Mouse (Mus musculus) gastrocnemius, adult 8-10 months (tissue): ENCODE data around the gene Olfr688. TPM values are rescaled to one million over a fixed set of nuclear protein-coding genes. Genes with fewer than 3 reads are reported as not detected.

Source experiments
- DNase-seq, 2 experiments: peaks; one replicate each; pipeline ENCODE4 v3.0.0; 2022; ENCODE audit warnings: low spot score in 2 of 2
- total RNA-seq, 4 experiments: library from RNA; stranded (reverse); gene quantifications; 2 replicates each; pipeline ENCODE4 v1.2.4; 2022

Gene Olfr688
- not detected for total RNA-seq

DNA sequence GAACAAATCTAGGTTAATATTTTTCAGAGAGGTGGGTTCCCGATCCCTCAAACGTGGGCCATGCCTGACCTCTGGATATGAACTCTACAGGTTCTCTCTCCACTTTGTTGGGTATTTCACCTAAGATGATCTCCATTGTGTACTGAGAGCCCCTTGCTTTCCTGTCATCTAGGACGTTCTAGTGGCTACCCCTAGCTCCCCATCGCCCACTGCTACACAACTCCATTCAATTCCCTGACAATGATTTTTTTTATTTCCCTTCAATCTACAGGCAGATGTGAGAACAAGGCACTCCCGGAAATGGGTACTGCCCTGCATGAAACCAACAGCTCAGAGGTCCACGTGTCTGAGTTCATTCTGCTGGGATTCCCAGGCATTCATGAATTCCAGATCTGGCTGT lies at the start of gene Olfr688:
Gene Olfr688, plus strand, starts transcription at position 301 of the 400 bp plus-strand sequence.
- no peak for DNase-seq

DNA sequence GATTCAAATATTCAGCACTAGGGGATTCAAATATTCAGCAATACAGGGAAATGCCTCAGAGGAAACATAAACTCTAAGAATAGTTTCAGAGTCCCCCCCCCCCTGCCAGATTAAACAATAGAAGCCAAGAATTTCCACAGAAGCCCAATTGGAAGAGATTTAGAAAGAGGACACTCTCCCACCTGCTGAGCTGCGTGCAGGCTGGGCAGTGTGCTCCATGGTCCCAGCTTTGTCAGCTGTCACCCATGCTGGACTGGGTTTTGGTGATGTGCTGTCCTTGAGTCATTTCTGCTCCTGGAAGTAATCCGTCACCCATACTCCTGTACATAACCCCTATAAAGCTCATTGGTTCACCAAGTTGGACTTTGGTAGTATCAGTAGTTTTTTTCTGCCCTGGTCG lies 40.2 kb upstream of the Olfr688 start:
- DNase-seq: no peak

DNA sequence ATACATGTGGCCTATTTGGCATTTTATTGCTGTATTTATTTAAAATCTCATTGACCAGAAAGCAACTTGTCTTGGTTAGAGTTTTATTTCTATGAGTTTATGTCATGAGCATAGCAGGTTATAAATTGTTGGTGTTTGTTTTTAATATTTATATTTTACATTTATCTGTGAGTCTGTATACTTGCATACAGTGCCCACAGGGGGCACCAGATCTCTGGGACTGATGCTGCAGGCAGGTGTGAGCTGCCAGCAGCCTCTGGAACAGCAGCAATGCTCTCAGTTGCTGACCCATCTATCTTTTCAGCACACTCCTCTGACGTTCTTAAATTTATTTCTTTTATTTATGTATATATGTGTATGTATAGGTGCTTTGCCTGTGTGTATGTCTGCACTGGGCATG lies 39.7 kb upstream of the Olfr688 start:
- no peak for DNase-seq

DNA sequence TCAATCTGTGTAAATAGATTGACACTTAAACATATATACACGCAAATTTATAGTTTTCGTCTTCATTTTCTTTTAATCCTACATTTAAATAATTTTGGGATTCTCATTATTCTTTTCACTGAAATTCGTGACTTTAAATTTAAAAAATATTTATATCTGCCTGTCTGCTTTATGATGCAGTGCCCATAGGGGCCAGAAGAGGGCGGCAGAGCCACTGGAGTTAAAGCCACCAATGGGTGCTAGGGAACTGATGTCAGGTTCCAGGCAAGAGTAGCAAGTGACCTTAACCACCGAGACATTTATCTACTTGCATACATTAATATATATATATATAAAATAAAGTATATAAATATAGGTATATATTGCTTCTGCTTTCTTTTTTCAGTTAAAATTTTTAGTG lies 31.2 kb upstream of the Olfr688 start:
- no peak for DNase-seq

DNA sequence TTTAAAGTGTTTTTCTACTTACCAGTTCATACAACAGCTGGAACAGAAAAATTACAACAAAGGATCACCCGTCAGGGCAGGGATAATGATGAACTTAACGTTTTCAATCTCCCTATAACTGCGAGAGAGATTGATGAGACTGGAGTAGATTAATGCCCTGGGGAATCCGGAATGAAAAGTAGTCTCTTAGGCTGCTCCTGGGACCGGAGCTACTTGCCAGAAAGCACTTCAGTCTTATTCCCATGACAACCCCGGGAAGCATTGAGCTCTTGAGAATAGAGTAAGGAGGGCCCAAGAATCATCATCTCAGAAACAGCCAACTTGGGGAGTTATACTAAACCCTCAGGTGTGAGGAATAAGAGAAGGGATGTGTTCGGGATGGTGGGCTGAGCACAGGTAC lies 15.5 kb upstream of the Olfr688 start:
- no peak for DNase-seq

DNA sequence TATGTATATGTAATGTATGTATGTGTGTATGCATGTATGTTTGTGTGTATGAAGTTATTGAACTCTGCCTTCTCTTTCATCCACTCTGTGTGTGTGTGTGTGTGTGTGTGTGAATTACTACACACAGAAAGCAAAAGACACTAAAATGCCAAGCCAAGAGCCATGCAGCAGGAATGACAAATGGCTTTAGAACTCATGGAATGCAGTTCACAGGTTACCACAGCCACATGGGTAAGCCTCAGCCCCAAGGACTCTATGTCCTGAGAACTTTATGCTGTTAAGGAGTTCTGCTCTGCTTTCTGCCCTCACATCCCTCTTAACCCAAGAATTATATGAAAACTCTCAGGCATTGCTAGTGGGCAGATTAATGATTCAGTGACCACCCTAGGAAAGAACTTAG lies 2.2 kb downstream of the Olfr688 start:
- DNase-seq: no peak

DNA sequence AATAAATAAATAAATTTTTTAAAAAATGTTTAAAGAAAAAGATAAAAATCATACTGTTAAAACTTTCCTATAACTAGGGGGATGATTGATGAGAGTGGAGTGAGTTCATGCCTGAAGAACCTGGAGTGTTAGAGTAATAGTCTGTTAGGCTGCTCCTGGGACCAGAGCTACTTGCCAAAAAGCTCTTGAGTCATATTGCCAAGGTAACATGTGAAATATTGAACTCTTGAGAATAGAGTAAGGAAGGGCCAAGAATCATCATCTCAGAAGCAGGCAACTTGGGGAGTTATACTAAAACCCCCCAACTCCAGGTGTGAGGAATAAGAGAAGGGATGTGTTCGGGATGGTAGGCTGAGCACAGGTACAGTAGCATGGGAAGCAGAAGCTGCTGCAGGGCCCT lies 23.0 kb downstream of the Olfr688 start, which contains the start of gene Olfr689:
Gene Olfr689, plus strand, starts transcription at position 301 of the 400 bp plus-strand sequence.
- DNase-seq: no peak

DNA sequence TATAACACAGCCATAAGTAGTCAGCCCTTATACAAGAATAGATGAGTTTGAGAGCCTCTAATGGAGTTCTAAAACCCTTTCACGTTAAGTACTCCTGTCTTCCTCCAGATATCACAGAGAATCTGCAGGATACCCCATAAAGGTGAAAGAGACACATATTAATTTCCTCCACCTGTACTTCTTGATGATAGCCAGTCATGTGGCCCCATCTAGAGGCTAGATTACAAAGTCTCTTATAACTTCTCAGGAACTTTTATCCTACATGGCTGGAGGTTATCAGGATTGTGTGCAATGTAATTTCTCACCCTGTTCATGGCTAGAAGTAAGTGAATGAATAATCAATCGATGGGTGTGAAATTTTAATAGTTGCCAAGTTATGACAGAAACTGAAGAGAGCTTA lies 37.4 kb downstream of the Olfr688 start:
- no peak for DNase-seq

DNA sequence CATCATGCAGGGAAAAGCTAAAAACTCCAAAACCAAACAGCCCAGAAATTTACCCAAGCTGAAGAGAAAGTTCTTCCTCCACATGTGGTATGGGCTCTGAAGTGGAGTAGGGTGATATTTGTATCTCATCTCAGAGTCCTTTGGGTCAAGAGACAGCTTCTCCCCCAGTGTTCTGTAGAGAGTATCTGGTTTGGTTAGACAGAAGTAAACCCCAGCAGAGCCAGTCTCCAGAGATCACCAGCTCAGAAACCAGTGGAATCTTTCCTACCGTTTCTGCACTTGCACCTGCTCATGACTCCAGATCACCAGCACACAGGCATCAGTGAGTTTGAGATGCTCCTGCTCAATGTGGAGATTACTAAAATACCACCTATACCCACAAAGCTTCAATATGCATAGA lies 46.1 kb downstream of the Olfr688 start, which contains the start of gene Olfr690:
Gene Olfr690, minus strand, starts transcription at position 101 of the 400 bp plus-strand sequence.
- DNase-seq: no peak

Other genes with a start within 250 kb of the Olfr688 start
- gene Olfr677, start 236.7 kb upstream of the Olfr688 start, total RNA-seq: not detected
- not detected for gene Olfr678, start 223.6 kb upstream of the Olfr688 start, total RNA-seq
- gene Olfr679, start 206.9 kb upstream of the Olfr688 start, total RNA-seq: not detected
- not detected for gene Olfr680-ps1, start 195.3 kb upstream of the Olfr688 start, total RNA-seq
- gene Olfr681, start 171.3 kb upstream of the Olfr688 start, total RNA-seq: not detected
- gene Olfr683, start 141.1 kb upstream of the Olfr688 start, total RNA-seq: not detected
- not detected for gene Olfr684, start 124.4 kb upstream of the Olfr688 start, total RNA-seq
- gene Olfr685, start 102.1 kb upstream of the Olfr688 start, total RNA-seq: not detected
- gene Olfr686, start 80.6 kb upstream of the Olfr688 start, total RNA-seq: not detected
- not detected for gene Olfr689, start 23.1 kb downstream of the Olfr688 start, total RNA-seq
- gene Olfr690, start 46.0 kb downstream of the Olfr688 start, total RNA-seq: not detected
- gene Olfr691, start 54.2 kb downstream of the Olfr688 start, total RNA-seq: not detected
- gene Olfr692, start 80.1 kb downstream of the Olfr688 start, total RNA-seq: not detected
- not detected for gene Gm5901, start 86.9 kb downstream of the Olfr688 start, total RNA-seq
- 10 to 100 TPM; 10.6 to 14.2 (median 11.8) TPM for gene Fam160a2, start 112.0 kb downstream of the Olfr688 start, total RNA-seq
- not detected for gene Cnga4, start 116.5 kb downstream of the Olfr688 start, total RNA-seq
- gene Cckbr, start 137.6 kb downstream of the Olfr688 start, total RNA-seq: not detected
- gene Cavin3, start 194.2 kb downstream of the Olfr688 start, total RNA-seq: 10 to 100 TPM in 1 of 4 experiments, 1 to 10 TPM in 3; 3.5 to 10.5 (median 6.7) TPM